Mouse (Mus musculus): Measurements from ENCODE around the gene Fbln5.

Fbln5 gene

DNA sequence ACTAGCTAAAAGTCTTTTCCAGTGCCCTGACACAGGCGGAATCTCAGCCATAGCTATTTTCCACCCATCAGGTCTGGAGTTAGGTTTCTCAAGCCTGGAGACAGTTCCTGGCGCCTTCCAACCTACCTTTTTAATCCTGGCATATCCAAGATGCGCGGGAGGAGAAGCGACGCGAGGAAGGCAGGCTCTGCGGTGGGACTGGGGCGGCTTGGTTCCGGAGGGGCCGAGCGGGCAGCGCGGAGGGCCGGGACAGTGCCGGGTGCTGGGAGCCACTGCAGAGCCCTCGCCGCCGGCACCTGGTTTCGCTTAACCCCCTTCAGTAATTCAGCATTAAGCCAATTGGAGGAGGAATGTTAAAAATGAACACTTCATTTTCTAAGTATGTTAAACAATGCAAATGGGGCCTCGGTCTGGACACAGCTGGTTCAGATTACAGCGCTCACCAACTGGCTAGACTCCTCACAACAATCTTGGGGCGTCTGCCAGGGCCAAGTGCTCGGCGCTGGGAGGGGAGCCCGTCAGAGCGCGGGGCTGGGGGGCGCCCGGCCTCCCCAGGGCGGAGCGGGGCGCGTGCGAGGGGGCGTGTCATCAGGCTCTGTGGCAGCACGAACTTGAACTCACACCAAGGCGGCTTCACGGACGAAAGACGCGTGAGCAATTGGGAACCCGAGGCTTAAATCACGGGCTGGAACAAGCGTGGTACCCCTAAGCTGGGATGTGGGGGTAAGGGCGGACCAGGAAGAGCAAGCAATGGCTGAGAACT is at the start of gene Fbln5:
Gene Fbln5, minus strand, starts transcription at position 448 of the 763 bp plus-strand sequence.
- no peak for DNase-seq

DNA sequence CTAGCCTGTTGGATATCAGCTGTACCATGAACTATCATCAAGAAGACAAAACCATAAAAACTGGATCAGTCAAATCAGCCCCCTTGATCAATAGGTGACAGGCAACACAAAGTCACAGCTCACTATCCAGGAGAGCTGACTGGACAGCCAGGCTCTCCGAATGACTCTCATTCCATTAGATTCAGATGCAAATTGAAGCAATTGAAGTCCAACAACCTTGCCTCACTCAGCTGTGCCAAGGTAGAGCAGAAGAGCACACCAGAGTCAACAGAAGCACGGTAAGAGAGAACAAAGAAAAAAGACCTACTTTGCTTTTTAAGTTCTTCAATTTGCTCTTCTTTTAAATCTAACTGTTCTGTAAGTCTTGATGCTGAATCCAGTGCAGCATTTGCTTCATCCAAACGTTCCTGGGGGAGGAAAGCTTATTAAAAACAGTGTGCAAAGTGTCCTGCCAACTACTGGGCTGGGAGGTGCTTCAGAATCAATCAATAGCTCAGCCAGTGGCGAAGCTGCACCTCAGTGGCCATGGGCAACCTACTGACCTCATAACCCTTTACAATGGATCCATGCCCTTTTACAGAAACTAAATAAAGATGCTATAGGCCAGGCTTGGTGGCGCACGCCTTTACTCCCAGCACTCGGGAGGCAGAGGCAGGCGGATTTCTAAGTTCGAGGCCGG is 43.6 kb upstream of the Fbln5 start:
- no peak for DNase-seq

DNA sequence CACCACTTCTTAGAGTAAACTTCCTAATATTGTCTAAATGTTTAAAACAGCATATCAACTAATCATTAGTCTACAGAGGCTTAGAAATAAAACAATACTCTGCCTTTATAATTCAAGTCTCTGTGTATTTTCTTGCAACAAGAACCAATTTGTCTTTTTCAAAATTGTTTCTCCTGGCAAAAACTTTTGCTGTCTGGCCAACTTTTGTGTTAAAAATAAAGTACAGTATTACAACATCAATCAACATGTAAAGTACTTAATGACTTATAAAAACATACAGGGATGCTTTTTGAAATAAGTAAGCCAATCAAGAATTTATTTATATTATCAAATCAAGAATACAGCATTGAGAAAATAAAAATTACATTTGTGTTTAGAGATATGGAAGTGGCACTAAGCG is 41.4 kb upstream of the Fbln5 start:
- no peak for DNase-seq

DNA sequence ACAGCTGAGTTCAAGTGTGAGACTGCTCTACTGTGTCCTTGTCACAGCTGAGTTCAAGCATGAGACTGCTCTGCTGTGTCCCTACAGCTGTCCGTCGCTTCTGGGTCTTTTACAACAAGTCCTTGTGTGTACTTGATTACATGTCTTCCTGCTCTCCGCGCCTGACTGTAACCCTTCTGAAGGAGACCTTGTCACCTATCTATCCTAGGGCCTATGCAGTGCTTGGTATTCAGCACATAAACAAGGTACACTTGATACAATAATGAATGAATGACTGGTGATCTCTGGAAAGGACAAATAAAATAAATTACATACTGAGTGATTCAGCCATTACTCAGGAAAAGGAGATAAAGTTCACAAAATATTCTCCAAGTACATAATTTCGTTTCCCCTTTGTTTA is 39.2 kb upstream of the Fbln5 start:
- no peak for DNase-seq

DNA sequence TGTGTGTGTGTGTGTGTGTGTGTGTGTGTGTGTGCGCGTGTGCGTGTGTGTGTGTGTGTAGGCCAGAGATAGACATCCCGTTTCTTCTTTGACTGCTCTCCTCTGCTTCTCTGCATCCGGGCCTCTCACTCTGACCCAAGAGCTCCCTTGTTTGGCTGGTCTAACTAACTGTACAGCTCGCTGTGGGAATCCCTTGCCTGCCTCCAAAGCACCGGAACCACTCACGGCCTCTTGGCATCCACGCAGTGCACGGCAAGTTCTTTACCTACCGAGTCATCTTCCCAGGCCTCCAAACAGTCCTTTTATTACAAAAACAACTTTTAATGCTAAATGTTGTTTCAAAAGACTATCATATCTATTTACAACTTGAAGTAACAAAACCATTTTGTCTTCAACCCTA is 35.5 kb upstream of the Fbln5 start:
- DNase-seq: no peak

DNA sequence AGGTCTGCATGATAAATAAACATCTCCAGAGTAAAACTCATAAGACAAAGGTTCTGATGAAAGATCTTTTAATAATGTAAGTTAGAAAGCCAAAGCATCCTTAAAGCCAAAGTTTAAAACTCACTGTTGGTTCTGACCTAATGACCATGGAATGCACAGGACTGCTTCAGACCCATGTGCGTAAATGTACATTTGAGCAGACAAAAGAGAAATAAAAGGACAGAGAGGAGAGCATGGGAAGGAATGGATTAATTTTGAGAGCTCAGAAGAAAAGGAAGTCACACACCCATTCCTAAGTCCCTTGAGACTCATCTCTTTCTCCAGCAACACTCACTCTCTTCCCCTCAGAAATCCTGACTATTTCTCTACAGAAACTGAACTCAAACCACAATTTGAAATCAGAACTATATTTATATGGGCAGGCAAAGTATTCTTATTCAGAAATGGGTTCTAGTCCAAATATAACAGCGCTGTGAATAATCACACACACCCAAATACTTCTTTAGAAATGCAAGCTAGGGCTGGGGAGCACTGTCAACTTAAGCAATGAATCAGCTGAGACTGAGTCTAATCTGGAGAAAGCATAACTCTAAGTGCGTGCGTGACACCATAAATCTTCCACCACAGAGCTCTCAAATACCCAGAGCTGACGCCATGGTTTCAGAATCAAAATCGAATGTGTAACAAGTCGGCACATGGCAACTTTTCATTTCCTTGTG is 33.1 kb upstream of the Fbln5 start:
- DNase-seq: no peak

DNA sequence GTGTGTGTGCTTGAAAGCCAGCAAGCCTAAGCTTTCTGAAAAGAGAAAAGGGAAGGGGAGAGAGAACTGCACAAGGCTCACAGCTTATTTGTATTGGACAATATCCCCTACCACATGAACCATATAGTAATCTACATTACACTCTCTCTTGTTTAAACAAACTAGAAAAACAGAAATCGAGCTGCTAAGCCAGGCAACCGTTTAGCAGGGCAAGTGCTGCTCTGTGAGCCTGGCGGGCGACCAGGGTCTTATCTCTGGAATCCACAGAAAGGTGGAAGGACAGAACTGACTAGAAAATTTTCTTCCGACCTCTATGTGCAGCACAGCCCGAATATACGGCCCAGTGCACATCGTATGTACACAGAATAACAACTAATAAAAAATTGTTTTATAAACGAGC is 32.5 kb upstream of the Fbln5 start:
- DNase-seq: no peak

DNA sequence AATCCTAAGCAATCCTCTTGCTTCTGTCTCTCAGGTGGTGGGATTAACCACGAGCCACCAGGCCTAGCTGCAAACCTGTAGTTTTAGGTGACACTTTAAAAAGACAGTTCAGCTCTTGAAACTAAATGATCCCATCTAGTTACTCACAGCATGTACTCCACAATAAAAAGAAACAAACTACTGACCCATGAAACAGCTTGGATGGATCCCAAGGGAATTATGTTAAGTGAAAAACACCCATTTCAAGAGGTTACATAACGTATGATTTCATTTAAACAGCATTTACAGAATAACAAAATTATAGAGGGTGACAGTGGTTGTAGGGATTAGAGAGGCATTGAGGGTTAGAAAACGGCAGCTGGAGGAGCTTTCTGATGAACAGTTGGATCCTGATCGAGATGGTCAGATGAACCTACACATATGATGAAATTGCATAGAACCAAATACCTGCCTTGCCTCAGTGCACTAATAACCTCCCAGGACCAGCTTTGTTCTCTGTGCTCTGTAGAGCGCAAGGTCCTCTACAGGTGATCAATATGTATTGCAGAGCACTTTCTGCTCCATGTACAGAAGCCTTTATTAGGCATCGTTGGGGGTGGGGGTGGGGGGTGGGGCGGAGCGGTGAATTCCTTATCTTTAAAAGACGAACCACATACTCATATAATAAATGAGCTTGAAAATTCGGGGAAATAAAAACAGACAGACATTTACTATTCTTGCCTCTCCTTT is 17.9 kb upstream of the Fbln5 start:
- DNase-seq: no peak

DNA sequence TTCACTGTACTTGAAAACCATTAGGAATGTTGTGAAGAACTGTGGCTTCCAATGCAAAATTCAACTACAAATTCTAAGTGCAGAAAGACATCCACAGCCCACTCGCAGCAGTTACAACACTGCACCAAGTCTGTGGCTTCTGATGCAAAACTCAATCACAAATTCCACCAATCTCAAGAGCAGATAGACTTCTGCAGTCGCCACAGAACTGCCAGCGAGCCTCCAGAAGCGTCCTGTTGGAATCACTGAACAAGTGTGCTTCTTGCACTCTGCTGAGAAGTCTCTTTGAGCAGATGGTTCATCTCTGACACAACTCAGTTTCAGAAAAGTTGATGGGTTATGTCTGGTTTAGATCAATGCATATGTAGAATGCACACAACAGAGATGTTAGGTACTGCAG is 15.9 kb upstream of the Fbln5 start:
- DNase-seq: no peak

DNA sequence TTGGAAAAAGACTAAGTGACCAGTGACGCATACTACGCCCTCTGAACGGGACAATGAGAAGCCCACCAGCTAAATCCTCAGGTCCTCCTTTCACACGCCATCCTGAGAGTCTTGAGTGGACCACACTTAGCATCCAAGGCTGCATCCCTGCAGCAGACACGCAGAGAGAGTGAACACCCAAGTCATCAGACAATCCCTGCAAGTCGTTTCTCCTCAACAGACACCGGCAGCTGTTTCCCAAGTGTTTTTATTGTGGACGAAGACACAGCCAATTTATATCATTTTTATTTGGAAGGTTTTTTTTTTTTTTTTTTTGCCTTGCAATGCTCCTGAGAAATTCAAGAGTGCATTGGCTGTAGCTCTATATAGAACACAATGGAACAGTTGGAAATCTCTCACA is 14.9 kb upstream of the Fbln5 start:
- DNase-seq: no peak

DNA sequence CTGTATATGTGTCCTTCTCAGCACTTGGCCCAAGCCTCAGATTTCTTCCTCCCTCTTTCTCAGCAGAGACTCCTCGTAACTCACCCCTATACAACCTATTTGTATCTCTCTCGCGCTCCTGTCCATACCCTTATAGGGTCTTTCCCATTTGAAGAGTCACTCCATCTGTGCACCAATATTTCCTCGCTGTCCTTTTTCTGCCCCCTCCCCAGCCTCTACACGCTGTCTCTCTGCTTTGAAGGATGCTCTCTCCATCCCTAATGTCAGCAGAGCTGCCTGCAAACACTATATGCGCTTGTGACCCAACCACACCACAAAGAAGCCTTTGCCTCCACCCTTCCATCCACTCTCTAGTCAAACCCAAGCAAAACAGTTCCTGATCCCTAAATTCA is 14.3 kb upstream of the Fbln5 start:
- no peak for DNase-seq

DNA sequence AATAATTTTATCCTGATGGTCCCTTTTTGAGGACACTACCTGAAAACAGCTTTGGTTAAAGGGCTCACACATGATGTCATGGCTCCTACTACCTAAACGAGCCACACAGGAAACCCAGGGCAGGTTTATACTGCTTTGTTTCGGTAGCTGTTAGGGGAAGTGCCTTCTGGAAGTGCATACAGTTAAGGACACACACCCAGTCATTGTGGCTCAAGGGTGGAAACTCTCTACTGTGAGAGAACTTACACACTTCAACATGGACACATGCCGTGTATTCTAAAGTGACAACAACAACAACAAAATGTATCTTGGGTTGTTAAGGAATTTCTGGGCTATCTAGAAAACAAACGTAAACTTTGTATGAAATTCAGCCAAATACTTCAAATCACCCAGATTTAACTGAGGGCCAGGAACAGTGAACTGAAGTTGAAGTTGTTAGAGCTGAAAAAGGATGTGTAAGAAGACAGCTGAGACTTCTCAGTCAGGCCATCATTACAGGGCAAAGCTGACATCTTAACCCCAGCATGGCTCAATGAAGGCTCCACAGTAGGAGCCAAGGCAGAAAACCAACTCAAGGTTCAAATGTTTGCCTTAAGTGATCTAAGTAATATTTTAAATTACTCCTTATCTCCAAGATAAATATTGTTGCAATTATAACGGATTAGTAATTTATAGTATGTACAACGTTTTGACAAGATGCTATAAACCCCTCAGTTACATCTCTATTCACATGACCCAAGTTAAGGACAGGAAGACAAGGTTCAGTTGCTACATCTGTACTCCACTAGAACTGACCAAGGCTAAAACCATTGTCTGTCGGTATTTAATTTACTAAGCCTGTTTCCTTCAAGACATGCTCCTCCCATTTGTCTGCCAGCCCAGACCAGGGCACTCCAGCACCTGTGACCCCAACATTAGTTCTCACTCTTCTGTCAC is 13.6 kb upstream of the Fbln5 start:
- no peak for DNase-seq

DNA sequence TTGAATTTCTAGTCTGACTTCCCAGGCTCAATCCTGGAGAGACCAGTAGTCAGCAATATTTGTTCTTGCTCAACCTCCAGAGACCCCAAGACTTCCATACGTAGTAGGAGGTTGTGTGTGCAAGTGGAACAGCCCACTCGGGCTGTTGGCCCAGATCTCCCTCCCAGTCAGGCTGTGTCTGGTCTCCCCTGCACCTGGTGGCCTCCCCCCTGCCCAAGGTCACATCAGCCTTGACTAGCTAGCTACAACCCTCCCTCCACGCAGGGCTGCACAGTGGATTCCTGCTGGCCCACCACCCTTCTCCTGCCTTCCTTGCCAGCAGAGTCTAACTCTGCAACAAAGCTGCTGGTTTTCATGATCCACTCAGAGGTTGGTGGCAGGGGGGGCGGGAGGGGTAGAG is 12.4 kb upstream of the Fbln5 start:
- no peak for DNase-seq

DNA sequence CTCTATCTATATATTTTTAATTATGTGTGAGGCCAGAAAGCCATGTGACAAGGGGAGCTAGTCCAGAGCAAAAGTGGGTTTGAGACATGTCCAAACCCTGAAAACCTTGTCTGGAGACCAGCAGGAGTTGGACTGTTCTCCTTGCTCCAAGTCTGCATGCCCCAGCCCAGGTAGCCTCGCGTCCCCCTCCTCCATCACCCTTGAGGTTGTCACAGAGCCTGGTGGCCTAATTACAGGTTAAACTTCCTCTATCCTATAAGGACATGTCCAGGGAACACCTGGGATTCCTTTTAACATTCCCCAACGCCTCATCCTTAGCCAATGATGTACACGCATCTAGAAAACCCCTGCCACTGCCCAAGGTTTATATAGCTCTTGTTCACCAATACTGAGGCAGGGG is 4.3 kb upstream of the Fbln5 start:
- no peak for DNase-seq

DNA sequence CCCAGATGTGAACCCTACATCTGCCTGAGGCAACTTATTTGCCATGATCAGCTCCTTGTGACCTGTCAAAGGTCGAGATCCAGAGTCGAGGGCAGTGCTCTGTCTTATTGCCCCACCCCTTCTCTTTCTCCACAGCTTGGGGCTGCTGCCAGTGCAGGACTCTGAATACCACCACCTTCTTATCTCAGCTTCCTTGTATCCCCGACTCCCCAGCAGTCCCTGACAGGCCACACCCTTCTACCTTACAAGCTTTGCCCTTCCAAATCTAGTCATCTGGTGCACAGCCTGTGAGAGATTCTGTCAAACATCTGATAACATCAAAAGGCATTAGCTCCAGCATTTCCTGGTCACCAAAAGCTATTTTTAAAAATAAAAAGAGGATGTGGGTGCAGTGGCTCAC is 2.7 kb upstream of the Fbln5 start:
- no peak for DNase-seq

DNA sequence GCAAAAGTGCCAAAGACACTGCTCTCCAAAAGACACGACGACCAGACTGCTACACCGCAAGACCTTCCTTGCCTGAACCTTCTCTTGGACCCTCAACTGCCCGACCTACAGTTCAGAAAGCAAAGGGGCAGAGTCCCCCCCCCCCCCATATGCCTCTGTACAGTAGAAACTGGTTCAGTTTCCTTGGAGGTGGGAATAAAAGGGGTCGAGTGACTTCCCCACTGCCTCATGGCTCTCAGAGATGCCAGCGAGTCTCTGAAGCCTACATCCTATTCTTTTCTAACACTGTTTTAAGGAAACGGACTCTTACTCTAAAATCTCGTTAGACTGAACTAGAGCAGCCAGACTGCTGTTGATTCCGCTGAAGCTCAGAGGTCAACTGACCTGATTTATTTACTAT is 715 bp upstream of the Fbln5 start:
- no peak for DNase-seq

DNA sequence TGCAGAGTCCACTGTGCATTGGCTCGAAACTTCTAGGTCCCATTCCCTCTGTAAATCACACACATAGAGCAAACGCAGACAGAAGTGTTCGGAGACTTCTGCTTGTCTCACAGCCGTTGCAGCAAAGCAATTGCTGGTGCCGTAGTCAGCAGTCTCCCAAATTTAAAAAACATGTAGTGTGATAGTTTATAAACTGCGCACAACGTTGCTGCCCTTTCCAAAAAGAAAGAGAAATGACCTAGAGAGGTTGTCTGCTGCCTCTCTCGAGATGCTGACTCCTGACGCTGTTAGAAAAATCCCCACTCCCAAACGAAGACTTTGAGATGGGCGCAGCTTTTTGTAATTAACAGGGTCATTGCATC is 628 bp downstream of the Fbln5 start:
- no peak for DNase-seq

DNA sequence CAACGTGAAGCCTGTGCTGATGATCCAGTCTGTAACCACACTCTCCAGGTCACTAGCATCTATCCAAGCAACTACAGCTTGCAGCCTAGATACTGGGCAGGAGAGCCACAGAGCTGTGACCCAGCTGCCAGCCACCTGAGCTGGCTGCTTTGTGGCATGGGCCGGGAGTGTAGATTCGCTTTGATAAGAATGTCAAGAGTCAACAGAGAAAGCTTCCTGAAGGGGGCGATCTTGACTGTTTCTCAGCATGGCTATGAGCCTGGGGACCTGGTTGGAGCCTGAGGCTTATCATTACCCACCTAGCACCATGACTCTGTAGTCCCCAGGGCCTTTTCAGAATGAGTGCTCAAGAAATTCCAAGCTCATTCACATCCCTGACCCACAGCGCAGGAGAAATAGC is 2.0 kb downstream of the Fbln5 start:
- no peak for DNase-seq

DNA sequence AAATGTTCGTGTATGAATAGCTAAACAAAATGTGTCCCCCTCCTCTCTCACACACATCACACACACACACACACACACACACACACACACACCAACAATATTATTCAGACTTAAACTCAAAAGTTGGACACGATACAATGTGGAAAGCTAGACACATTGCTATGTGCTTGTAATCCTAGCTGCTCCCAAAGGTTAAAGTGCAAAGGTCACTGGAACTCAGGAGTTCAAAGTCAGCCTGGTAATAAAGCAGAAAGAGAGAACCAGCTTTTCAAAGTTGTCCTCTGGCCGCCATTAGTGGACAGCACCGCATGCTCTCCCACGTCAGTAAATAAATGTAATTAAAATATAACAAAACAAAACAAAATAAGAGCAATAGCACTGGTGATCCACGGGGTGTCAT is 3.1 kb downstream of the Fbln5 start:
- DNase-seq: no peak

DNA sequence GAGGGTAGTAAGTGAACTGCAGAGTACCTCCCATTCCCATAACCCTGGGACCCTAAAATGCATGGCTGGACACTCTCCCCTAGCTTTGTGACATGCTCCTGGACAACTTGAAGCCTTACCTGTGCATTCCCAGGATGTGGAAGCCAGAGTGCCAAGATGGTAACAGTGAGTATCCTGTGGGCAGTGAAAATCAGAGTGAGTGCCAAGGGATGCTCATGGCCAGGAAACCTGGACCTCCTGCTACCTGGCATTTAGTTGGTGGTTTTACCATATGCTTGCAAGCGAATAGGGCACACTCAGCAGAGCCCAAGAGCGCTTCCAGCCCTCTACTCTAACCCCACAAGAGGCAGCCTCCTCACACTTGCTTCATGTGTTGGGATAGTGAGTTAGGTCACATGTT is 4.4 kb downstream of the Fbln5 start:
- DNase-seq: no peak

DNA sequence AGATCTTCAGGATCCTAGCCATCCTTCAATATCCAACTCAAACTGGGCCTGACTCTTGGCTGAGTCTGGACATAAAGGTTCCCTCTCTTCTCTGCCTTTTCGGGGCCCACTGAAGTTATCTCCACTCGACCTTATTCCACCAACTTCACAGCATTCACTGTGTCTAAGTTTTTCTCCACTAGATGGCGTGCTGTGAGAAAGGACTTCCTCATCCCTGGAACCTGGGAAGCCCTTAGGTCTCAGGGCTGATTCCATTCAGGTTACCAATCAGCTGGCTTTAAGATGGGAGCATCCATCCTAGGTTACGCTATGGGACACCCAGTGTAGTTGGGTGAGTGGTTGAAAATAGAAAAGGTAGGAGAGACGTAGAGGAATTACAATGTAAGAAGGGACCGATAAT is 7.7 kb downstream of the Fbln5 start:
- DNase-seq: no peak

DNA sequence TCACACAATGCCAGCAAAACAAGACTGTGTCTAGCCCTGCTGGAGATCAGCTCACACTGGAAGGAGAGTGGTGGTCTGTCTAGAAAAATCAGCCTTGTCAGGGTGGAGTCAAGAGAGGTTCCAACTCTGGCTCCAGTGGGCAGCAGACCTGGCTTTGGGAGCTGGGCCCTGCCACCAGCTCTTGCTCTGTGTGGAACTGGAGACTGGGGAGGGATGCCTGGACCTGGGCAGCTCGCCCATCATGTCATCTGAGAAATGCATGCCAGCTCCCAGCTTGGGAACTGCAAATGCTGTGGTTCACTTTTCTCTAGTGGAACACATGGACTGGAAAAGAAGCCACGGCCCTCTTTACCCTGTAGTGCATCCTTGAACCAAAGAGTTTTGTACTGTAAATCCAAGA is 8.3 kb downstream of the Fbln5 start:
- no peak for DNase-seq

DNA sequence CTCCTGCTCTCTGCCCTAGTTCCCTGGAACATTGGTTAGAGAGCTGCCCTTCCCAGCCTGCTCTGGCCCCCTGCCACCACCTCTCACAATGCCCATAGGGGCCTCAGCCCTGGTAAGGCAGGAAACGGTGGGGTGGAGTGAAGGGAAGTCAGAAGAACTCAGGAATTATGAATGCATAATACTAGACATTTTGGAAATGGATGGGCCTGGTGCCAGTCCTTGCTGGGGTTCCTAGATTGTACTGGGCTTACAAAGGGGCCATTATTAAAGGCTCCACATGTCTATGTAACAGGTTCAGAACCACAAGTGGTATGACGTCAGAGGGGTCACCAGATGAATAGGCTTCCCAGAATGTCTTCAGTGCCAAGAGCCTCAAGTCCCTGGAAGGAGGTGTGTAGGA is 11.5 kb downstream of the Fbln5 start:
- DNase-seq: no peak
